Mouse (Mus musculus) E14TG2a.4 (cell line): ENCODE measurements around the gene Slc29a3.

Source experiments
- H3K27me3 ChIP-seq: 2 replicates; pipeline ENCODE4 v1.6.1; 2014; ENCODE audit warnings: low read length, control low read depth; ENCODE audit not compliant: insufficient read depth
- H3K36me3 ChIP-seq: 2 replicates; pipeline ENCODE4 v1.6.1; 2014; ENCODE audit warnings: low read length, control low read depth; ENCODE audit not compliant: insufficient read depth
- H3K4me1 ChIP-seq: replicated peaks from 2 replicates; pipeline ENCODE4 v1.6.1; 2014; ENCODE audit warnings: low read depth, low read length, control low read depth
- H3K4me3 ChIP-seq: replicated peaks from 2 replicates; pipeline ENCODE4 v1.5.1; 2014; ENCODE audit warnings: mild to moderate bottlenecking, low read length
- H3K9me3 ChIP-seq: 2 replicates; pipeline ENCODE4 v1.6.1; 2014; ENCODE audit warnings: low read length, control low read depth
- CTCF ChIP-seq: conservative IDR thresholded peaks from 2 replicates; pipeline ENCODE4 v1.5.1; 2014; ENCODE audit warnings: low read length
- NANOG ChIP-seq: IDR thresholded peaks from 2 replicates; pipeline ENCODE4 v1.6.1; 2014; ENCODE audit warnings: borderline replicate concordance, low read length, mixed read lengths
- POU5F1 ChIP-seq: IDR thresholded peaks from 2 replicates; pipeline ENCODE4 v1.6.1; 2014; ENCODE audit warnings: low read length, borderline replicate concordance

Gene Slc29a3

GRCm38 (mm10) chr10:60794792-60795191, 42.2 kb upstream of the Slc29a3 start:
- H3K4me1 ChIP-seq, result peaks cover 75% of the 10 kb centered on the region
- peaks cover 58% of the 10 kb centered on the region for H3K27me3 ChIP-seq
- H3K4me3 ChIP-seq, result peak overlapping the region; percentile 14
- TF ChIP-seq NANOG (no peak), CTCF (no peak), POU5F1 (no peak)
- no peaks in the 10 kb centered on the region for H3K36me3 ChIP-seq
- H3K9me3 ChIP-seq, result no peaks in the 10 kb centered on the region

DNA sequence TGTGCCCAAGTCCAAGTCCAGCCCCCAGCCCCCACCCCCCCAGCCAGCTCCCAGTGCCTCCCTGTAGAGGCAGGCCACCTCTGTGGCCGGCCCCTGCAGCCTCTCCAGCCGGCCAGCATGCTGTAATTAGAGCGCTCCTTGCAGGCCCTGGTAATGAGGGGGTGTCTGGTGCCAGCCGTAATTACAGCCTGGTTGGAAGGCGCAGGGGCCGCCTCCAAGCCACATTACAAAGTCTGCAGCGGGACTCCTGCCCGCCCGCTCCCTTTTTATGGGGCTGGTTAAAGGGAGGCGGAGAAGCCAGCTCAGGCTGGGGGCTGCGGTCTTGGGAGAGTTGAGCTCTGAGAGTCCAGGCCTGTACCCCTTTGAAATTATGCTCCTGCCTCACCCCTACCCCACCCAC, 41.8 kb upstream of the Slc29a3 start:
- Histone ChIP-seq H3K4me1 (peaks cover 74% of the 10 kb centered on the region), H3K36me3 (no peaks in the 10 kb centered on the region), H3K4me3 (peak overlapping the region; percentile 14), H3K9me3 (no peaks in the 10 kb centered on the region), H3K27me3 (peaks cover 56% of the 10 kb centered on the region)
- TF ChIP-seq NANOG (no peak), POU5F1 (no peak), CTCF (no peak)

DNA sequence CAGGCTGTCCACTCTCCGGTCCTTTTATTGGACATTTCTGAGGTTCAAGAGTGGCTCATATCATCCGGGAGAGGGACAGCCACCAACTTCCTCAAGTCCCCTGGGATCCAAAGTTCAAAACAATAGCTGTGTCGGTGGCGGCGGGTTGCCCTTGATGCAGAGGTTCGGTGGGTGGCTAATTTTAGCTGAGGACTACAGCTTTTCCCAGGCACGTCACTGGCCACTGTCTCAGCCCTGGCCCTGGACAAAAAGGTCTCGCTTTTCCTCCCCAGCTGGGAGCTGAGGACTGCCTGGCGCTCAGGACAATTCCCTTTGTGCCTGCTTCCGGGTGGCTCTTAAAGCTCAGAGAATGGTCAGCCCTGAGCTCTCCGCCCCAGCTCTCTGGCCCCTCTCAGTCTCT, 40.2 kb upstream of the Slc29a3 start:
- Histone ChIP-seq H3K9me3 (no peaks in the 10 kb centered on the region), H3K27me3 (peaks cover 57% of the 10 kb centered on the region), H3K36me3 (no peaks in the 10 kb centered on the region), H3K4me3 (peak overlapping the region; percentile 26; the same call in 1 of the 2 replicates), H3K4me1 (peaks cover 69% of the 10 kb centered on the region)
- TF ChIP-seq POU5F1 (no peak), CTCF (no peak), NANOG (no peak)

DNA sequence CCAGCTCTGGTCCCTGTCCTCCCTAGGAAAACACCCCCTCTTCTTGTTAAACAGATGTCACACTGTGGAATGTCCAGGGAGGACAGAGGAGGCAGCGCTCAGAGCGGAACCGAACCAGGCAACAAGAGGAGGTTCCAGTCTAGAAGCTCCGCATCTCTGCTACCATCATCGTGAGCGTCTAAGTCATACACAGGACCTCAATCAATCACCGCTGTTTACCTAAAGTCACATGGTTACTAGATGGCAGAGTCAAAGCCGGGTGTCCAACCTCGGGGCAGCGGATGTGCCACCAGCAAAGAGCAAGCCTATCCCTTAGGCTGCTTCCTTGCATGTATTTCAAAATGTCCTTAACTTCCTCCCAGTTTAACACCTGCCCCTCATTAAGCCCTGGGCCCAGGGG, 39.8 kb upstream of the Slc29a3 start:
- TF ChIP-seq CTCF (no peak), POU5F1 (no peak), NANOG (no peak)
- Histone ChIP-seq H3K4me3 (no peak overlapping the region), H3K36me3 (no peaks in the 10 kb centered on the region), H3K9me3 (no peaks in the 10 kb centered on the region), H3K27me3 (peaks cover 62% of the 10 kb centered on the region), H3K4me1 (peaks cover 67% of the 10 kb centered on the region)

- H3K4me3 ChIP-seq, result no peak overlapping the region
- H3K4me1 ChIP-seq, result peaks cover 77% of the 10 kb centered on the region
- no peaks in the 10 kb centered on the region for H3K9me3 ChIP-seq
- peaks cover 60% of the 10 kb centered on the region for H3K27me3 ChIP-seq
- TF ChIP-seq POU5F1 (no peak), CTCF (no peak), NANOG (no peak)
- no peaks in the 10 kb centered on the region for H3K36me3 ChIP-seq
Measured at GRCm38 (mm10) chr10:60790912-60791311, 38.3 kb upstream of the Slc29a3 start.

DNA sequence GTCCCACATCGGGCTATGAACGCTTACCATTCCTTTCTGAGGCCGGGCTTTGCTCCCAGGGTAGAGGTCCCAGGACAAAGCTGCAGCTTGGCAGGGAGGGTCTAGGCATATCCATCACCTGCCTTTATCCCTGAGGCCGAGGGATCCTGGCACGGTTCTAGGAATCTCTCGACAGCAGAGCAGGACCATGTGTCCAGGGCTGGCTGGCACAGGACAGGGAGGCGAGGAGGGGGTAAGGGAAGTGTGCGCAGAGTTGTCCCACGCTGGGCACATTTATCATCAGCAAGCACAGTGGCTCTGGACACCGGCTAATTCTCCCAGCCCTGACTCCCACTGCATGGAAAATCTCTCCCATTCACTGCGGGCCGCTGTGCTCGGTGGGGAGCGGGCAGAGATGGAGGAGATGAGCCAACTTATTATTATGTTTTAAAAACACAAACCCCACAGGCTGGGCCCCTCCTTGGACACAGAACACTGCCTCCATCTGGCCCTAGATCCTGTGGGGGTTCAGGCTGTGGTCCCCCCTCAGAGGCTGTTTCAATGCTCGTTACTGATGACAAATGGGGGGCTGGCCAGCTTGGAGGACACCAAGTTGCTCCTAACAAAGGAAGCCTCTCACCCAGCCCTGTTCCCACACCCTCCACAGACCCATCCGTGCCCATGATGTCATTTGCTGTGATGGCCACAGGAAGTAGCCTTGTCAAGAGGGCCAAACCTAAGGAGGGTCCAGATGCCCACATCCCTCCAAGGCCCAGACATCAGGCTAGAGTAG, 34.9 kb upstream of the Slc29a3 start:
- no peak overlapping the region for H3K4me3 ChIP-seq
- peaks cover 70% of the 10 kb centered on the region for H3K4me1 ChIP-seq
- TF ChIP-seq NANOG, result no peak
- no peak for TF ChIP-seq POU5F1
- H3K9me3 ChIP-seq, result no peaks in the 10 kb centered on the region
- peaks cover 46% of the 10 kb centered on the region for H3K27me3 ChIP-seq
- H3K36me3 ChIP-seq, result no peaks in the 10 kb centered on the region

GRCm38 (mm10) chr10:60783608-60784007, 31.0 kb upstream of the Slc29a3 start:
- peaks cover 80% of the 10 kb centered on the region for H3K4me1 ChIP-seq
- peak overlapping the region; percentile 45 for H3K4me3 ChIP-seq
- peaks cover 42% of the 10 kb centered on the region for H3K27me3 ChIP-seq
- TF ChIP-seq POU5F1 (peak; percentile 19; the same call in 1 of the 2 replicates), NANOG (peak; percentile 56; the same call in 1 of the 2 replicates), CTCF (no peak)
- H3K36me3 ChIP-seq, result no peaks in the 10 kb centered on the region
- no peaks in the 10 kb centered on the region for H3K9me3 ChIP-seq

DNA sequence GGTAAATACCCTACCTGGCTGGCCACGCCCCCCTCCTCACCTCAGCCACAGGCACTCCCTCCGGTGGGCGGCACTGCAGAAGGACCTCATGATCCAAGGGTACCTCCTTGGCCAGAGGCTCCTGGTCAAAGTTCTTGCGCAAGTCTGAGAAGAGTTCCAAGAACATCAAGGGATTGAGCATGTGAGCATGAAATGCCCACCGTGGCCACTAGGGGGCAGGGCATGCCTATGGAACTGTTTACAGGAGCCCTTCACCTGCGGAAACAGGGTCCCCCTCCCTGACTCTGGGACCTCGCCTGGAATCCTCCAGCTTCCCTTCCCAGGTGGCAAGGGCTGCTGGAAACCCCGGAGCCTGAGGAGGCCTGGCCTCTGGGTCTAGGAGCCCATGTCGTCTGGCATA, 27.0 kb upstream of the Slc29a3 start:
- Histone ChIP-seq H3K4me3 (peak overlapping the region; percentile 57), H3K4me1 (peaks cover 77% of the 10 kb centered on the region), H3K36me3 (no peaks in the 10 kb centered on the region), H3K9me3 (no peaks in the 10 kb centered on the region), H3K27me3 (peaks cover 30% of the 10 kb centered on the region)
- TF ChIP-seq CTCF (peak; percentile 83), POU5F1 (no peak)

GRCm38 (mm10) chr10:60778542-60778941, 25.9 kb upstream of the Slc29a3 start:
- no peaks in the 10 kb centered on the region for H3K9me3 ChIP-seq
- H3K4me1 ChIP-seq, result peaks cover 78% of the 10 kb centered on the region
- peak overlapping the region; percentile 57; the same call in 1 of the 2 replicates for H3K4me3 ChIP-seq
- peaks cover 3% of the 10 kb centered on the region for H3K36me3 ChIP-seq
- TF ChIP-seq CTCF, result peak; percentile 93
- no peak for TF ChIP-seq NANOG
- TF ChIP-seq POU5F1, result no peak
- peaks cover 39% of the 10 kb centered on the region for H3K27me3 ChIP-seq
